Mouse (Mus musculus) heart, adult 8-10 months (tissue): ENCODE measurements around the gene Wnt11. TPM values are rescaled to one million over a fixed set of nuclear protein-coding genes. Genes with fewer than 3 reads are reported as not detected.

Source experiments
- DNase-seq: peaks from one replicate; pipeline ENCODE4 v3.0.0; 2022; ENCODE audit warnings: low spot score
- total RNA-seq, 4 experiments: library from RNA; stranded (reverse); gene quantifications; 2 replicates each; pipeline ENCODE4 v1.2.4; 2022

The Wnt11 gene
- total RNA-seq, 4 experiments from 2014 or later: 4.2 to 7.8 (median 6.4) TPM

GRCm38 (mm10) chr7:98828876-98829275, 6.0 kb upstream of the Wnt11 start:
- no peak for DNase-seq

- DNase-seq: no peak
Observed at GRCm38 (mm10) chr7:98831290-98831689, 3.6 kb upstream of the Wnt11 start.

- DNase-seq: no peak
Observed at GRCm38 (mm10) chr7:98835519-98836441, 868 bp downstream of the Wnt11 start.

- peak; percentile 78 for DNase-seq
Observed at GRCm38 (mm10) chr7:98836646-98837045, 1.7 kb downstream of the Wnt11 start.

- DNase-seq: peak; percentile 75
Observed at GRCm38 (mm10) chr7:98837901-98838300, 3.0 kb downstream of the Wnt11 start.

- DNase-seq: no peak
Observed at GRCm38 (mm10) chr7:98838729-98839141, 3.8 kb downstream of the Wnt11 start.

GRCm38 (mm10) chr7:98839312-98839711, 4.4 kb downstream of the Wnt11 start:
- DNase-seq: no peak

GRCm38 (mm10) chr7:98840771-98841170, 5.9 kb downstream of the Wnt11 start:
- no peak for DNase-seq

- no peak for DNase-seq
Observed at GRCm38 (mm10) chr7:98841802-98842201, 6.9 kb downstream of the Wnt11 start.

GRCm38 (mm10) chr7:98842997-98843396, 8.1 kb downstream of the Wnt11 start:
- no peak for DNase-seq

GRCm38 (mm10) chr7:98843649-98844048, 8.7 kb downstream of the Wnt11 start:
- no peak for DNase-seq

- no peak for DNase-seq
Observed at GRCm38 (mm10) chr7:98848899-98849640, 14.2 kb downstream of the Wnt11 start.

- DNase-seq: no peak
Observed at GRCm38 (mm10) chr7:98850388-98850787, 15.5 kb downstream of the Wnt11 start.

GRCm38 (mm10) chr7:98851220-98851619, 16.3 kb downstream of the Wnt11 start:
- DNase-seq: no peak

GRCm38 (mm10) chr7:98852950-98853650, 18.2 kb downstream of the Wnt11 start:
- DNase-seq: no peak

GRCm38 (mm10) chr7:98853806-98854205, 18.9 kb downstream of the Wnt11 start:
- no peak for DNase-seq

GRCm38 (mm10) chr7:98855388-98855787, 20.5 kb downstream of the Wnt11 start:
- DNase-seq: no peak

- DNase-seq: no peak
Observed at GRCm38 (mm10) chr7:98856128-98856527, 21.2 kb downstream of the Wnt11 start.

- DNase-seq: no peak
Observed at GRCm38 (mm10) chr7:98857094-98857493, 22.2 kb downstream of the Wnt11 start.

- no peak for DNase-seq
Observed at GRCm38 (mm10) chr7:98861002-98861401, 26.1 kb downstream of the Wnt11 start.

GRCm38 (mm10) chr7:98862994-98863393, 28.1 kb downstream of the Wnt11 start:
- DNase-seq: no peak
